Mouse (Mus musculus): ENCODE data around the gene Enox1.

DNA sequence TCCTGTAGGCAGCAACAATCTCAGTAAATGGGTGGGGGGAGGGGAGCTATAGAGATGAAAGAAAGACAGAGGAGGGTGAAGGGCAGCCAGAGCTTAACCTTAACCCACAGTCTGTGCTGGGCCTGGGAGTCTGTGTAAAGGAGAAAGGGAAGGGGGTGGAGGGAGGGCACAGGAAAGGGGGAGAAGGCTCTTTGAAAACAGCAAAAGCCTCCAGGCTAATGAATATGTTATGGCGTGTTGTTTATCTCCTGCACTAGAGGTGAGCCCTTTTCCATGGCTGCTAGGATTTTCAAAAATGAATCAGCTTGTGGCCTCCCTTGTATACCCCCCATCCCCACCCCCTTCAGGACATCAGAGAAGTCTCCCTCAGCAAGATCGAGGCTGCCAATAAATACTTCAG is 225.0 kb downstream of the Enox1 start:
- TF ChIP-seq CTCF (IDR thresholded peaks at IDR 0.05; ENCODE audit: low read depth), result no peak
- TF ChIP-seq EP300 (IDR thresholded peaks at IDR 0.05; ENCODE audit: low read depth), result no peak
